Mouse (Mus musculus): ENCODE measurements around the gene Dcaf12l2.
A peak's percentile ranks its signal among the peaks of the same experiment; 100 is the strongest.

Gene Dcaf12l2

DNA sequence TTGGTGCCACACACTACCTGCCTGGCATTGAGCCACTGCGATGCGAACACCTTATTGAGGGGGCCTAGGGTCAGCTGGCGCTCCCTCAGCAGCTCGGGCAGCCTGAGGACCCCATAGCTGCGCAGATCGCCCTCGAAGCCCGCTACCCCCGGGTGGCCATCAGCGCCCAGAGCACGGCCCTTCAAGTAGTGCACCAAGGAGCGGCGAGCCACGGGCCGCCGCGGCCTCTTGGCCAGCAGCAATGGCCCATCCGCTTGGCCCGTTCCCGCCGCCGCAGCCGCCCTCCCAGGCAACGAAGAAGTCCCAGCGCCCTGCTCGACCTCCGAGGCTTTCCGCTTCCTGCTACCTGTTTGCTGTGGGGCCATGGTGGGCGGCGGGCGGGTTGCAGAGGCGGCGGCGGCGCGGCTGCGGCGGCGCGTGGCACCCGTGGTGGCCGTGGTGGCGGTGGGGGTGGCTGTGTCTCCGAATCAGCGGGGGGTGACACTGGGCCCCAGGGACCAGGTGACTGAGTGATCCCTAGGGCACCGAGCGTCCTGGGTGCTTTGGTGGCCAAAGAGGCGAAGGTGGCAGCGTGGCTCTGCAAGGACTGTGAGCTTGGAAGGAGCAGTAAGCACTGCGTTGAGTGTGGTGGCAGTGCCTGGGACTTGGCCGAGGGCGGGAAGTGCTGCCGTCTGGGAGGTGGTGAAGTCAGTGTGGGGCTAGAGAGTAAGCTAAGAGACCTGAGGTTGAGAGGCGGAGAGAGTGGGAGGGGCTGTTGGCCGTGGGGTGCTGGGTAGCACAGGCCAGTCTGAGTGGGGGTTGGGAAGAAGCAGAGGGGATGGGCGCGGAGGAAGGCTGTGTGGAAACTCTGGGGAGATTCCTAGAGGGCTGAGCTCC is at the start of gene Dcaf12l2:
Gene Dcaf12l2, minus strand, starts transcription at position 697 of the 876 bp plus-strand sequence.
- peak; percentile 3 for DNase-seq (ENCODE audit: low spot score)

DNA sequence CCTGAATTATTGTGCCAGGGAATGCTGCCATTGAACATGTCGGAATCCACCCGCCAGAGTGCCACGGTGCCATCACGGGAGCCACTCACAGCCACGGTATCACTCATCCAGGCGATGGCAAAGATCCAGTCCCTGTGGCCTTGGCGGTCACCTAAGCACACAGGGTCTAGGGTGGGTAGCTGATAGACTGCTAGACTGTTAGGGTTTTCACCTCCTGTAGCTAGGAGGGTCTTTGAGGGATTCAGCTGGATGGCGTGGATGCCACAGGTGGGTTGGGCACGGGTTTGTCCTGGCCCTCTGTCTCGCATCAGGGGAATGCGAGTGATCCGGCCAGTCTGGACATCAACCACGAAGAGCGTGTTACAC is 879 bp downstream of the Dcaf12l2 start:
- no peak for DNase-seq (ENCODE audit: low spot score)
